Mouse (Mus musculus): ENCODE results near the gene Stt3b. TPM values are rescaled to one million over a fixed set of nuclear protein-coding genes. Genes with fewer than 3 reads are reported as not detected.

Stt3b gene
- 14.1 and 28.5 TPM in 2 replicates for polyA plus RNA-seq (2021; fragmentation: Nextera tagmentation)
- long read RNA-seq, experiment 1, full-length matches to known transcripts = 67 of 110 reads
- long read RNA-seq, experiment 1, partial matches to known transcripts = 38 of 110 reads
- long read RNA-seq, experiment 1, other reads (novel, unspliced or antisense) = 5 of 110 reads
- long read RNA-seq, experiment 2, full-length matches to known transcripts = 7 of 38 reads
- long read RNA-seq, experiment 2, partial matches to known transcripts = 29 of 38 reads
- long read RNA-seq, experiment 2, other reads (novel, unspliced or antisense) = 2 of 38 reads

DNA sequence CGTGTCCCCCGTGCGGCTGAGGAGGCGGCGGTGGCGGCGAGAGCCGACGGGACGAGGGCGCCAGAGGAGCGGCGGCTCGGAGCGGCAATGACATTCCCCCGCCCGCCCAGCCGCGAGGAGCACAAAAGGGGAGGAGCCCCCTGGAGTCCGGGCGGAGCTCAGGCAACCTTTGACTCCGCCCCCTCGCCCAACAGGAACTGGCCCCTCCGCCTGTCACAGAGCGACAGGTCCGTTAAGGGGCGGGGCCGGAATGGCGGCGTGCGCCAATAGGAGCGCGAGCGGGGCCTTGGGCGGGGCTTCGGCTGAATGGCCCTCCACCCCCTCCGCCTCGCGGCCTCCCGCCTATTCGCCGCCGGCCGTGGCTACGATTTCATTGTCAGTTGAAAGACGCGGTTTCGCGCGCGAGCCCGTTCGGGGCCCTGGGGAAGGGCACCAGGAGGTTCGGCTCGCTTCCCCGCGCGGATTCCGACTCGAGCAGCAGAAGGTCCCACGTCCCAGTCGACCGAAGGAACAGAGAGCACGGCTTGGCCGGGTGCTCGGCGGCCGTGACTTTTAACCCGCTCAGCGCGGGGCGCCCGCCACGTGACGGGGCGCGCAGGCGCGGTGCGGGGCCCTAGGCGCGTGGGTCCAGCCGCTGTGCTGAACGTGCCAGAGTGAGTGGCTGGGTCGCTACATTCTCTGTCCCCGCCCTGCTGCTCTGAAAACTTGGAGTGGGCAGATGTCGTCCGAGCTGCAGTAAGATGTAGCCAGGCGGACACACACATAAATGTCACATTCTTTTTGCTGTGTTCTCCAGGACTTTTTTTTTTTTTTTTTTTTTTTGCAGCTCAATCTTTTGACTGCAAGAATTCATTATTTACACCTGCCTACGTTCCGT, at the start of gene Stt3b:
Stt3b (minus strand) TSS at position 76 of the 877 bp plus-strand sequence.

All from left cerebral cortex, adult 6 months (tissue).